Mouse (Mus musculus) megakaryocyte, embryonic 14.5 days (primary cell): Measurements from ENCODE around the gene Lamb3.

ENCODE experiments used
- FLI1 ChIP-seq: IDR thresholded peaks from 2 replicates; pipeline ENCODE4 v1.6.1; 2012; ENCODE audit warnings: low read length, inconsistent platforms, mixed read lengths
- GATA1 ChIP-seq: IDR thresholded peaks from 3 replicates; pipeline ENCODE4 v1.6.1; 2012; ENCODE audit warnings: mixed read lengths, low read length, inconsistent platforms, borderline replicate concordance

GRCm38 (mm10) chr1:193197494-193198205 is 9.8 kb upstream of the Lamb3 start:
- TF ChIP-seq GATA1, result no peak
- TF ChIP-seq FLI1, result no peak
